Mouse (Mus musculus): ENCODE results near the gene Ptprm. TPM values are rescaled to one million over a fixed set of nuclear protein-coding genes. Genes with fewer than 3 reads are reported as not detected.

Ptprm gene
- polyA plus RNA-seq, 1 experiment from 2014 or later, result 19.7 TPM

DNA sequence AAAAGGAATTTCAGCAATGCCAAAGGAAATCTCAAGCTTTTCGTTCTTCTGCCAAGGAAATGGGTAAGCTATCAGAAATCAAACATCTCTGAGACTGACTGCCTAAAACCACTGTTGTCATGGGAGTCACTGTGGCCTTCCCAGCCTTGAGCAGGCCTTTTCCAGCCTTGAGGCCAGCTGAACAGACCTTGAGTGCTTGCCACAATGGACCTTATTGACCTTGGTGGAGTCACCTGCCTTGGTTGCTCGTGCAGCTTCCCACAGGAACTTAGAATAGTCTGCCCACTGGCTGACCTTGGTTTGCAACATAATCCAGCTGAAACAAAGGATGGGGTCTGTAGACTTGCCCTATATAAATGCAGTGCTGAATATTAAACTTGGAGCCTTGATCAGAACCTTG is 395.5 kb downstream of the Ptprm start:
- H3K9me3 ChIP-seq (replicated peaks; ENCODE audit: control insufficient read depth, low read length, poor library complexity, severe bottlenecking), result no peaks in the 10 kb centered on the region
- H3K4me3 ChIP-seq (ENCODE audit: low read depth, low read length), result no peak overlapping the region
- no peaks in the 10 kb centered on the region for H3K4me1 ChIP-seq (ENCODE audit: control insufficient read depth, insufficient read depth, low read length)
- H3K4me2 ChIP-seq (ENCODE audit: low read length), result no peak overlapping the region
- H3K27me3 ChIP-seq (ENCODE audit: control insufficient read depth, insufficient read depth, low read depth, low read length), result no peaks in the 10 kb centered on the region
- no peak overlapping the region for H3K9ac ChIP-seq (ENCODE audit: low read depth, low read length)
- ATAC-seq, result no peak
- no peaks in the 10 kb centered on the region for H3K36me3 ChIP-seq (ENCODE audit: control insufficient read depth, insufficient read depth, low read length)
- WGBS, result 75% methylated on average over 2 of the region's 2 CpGs
- no peak overlapping the region for H3K27ac ChIP-seq (ENCODE audit: low read length)

DNA sequence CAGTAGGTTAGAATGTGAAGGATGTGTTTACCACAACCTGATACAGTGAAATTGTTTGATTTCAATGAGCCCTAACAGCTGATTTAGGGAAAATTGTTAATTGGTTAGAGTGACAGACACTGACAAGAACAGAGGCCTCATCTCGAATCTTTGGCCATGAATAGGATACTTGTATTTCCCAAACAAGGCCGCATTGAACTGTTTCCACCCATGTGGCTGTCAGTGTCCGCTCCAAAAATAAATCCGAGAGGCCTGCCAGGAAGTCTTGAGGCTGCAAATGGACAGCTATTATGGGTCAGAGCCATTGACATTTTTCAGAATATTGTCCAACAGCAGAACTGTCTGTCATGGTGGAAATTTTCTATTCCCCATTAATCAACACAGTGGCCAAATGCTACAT is 409.8 kb downstream of the Ptprm start:
- Histone ChIP-seq H3K27me3 (ENCODE audit: control insufficient read depth, insufficient read depth, low read depth, low read length) (no peaks in the 10 kb centered on the region), H3K9ac (ENCODE audit: low read depth, low read length) (no peak overlapping the region), H3K36me3 (ENCODE audit: control insufficient read depth, insufficient read depth, low read length) (no peaks in the 10 kb centered on the region), H3K27ac (ENCODE audit: low read length) (no peak overlapping the region), H3K9me3 (replicated peaks; ENCODE audit: control insufficient read depth, low read length, poor library complexity, severe bottlenecking) (no peaks in the 10 kb centered on the region), H3K4me3 (ENCODE audit: low read depth, low read length) (no peak overlapping the region), H3K4me2 (ENCODE audit: low read length) (no peak overlapping the region), H3K4me1 (ENCODE audit: control insufficient read depth, insufficient read depth, low read length) (no peaks in the 10 kb centered on the region)
- 87% methylated on average over 4 of the region's 4 CpGs for WGBS
- no peak for ATAC-seq

DNA sequence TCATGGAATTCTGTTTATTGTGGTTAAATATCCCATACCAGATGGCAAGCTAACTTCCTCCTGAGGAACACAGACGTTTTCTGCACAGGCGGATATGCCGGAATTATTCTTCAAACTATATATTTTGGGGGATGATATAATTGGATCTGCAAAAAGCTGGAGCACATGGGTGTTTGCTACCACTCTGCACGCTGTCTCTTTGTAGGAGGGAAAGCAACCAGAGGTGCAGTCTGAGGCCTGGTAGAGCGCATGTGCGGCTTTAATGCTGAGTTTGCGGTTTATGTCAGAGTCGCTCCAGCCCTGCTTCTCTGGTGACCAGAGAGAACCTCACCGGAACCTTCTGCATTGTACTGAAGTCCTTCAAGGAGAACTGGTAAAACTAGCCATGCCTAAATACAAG is 410.7 kb downstream of the Ptprm start:
- no peak overlapping the region for H3K9ac ChIP-seq (ENCODE audit: low read depth, low read length)
- WGBS, result 94% methylated on average over 9 of the region's 9 CpGs
- no peaks in the 10 kb centered on the region for H3K9me3 ChIP-seq (replicated peaks; ENCODE audit: control insufficient read depth, low read length, poor library complexity, severe bottlenecking)
- H3K36me3 ChIP-seq (ENCODE audit: control insufficient read depth, insufficient read depth, low read length), result no peaks in the 10 kb centered on the region
- H3K27ac ChIP-seq (ENCODE audit: low read length), result no peak overlapping the region
- no peak overlapping the region for H3K4me2 ChIP-seq (ENCODE audit: low read length)
- H3K4me1 ChIP-seq (ENCODE audit: control insufficient read depth, insufficient read depth, low read length), result no peaks in the 10 kb centered on the region
- H3K27me3 ChIP-seq (ENCODE audit: control insufficient read depth, insufficient read depth, low read depth, low read length), result no peaks in the 10 kb centered on the region
- ATAC-seq, result no peak
- H3K4me3 ChIP-seq (ENCODE audit: low read depth, low read length), result no peak overlapping the region

DNA sequence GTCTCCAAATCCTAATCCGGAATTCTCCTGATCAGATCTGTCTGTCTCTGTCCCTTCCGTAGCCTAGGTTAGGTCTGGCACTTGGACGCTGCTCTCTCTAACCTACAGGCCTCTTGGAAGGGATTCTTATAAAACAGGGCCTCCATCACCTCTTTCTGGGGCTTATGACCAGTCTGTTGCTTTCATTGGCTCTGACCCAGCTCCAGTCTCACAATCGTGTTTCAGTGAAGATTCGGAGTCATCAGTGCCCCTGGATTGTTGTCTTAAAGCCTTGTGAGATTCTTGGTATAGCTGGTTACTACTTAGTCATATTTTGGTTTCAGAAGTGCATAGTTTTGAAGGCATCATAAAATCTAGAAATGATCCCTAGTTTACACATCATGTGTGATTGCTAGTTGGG is 428.6 kb downstream of the Ptprm start:
- no peak for ATAC-seq
- peaks cover 4% of the 10 kb centered on the region; the same call in 1 of the 2 replicates for H3K9me3 ChIP-seq (replicated peaks; ENCODE audit: control insufficient read depth, low read length, poor library complexity, severe bottlenecking)
- H3K9ac ChIP-seq (ENCODE audit: low read depth, low read length), result no peak overlapping the region
- 84% methylated on average over 5 of the region's 5 CpGs for WGBS
- H3K4me1 ChIP-seq (ENCODE audit: control insufficient read depth, insufficient read depth, low read length), result no peaks in the 10 kb centered on the region
- H3K4me3 ChIP-seq (ENCODE audit: low read depth, low read length), result no peak overlapping the region
- H3K27me3 ChIP-seq (ENCODE audit: control insufficient read depth, insufficient read depth, low read depth, low read length), result no peaks in the 10 kb centered on the region
- H3K4me2 ChIP-seq (ENCODE audit: low read length), result no peak overlapping the region
- no peak overlapping the region for H3K27ac ChIP-seq (ENCODE audit: low read length)
- no peaks in the 10 kb centered on the region for H3K36me3 ChIP-seq (ENCODE audit: control insufficient read depth, insufficient read depth, low read length)

DNA sequence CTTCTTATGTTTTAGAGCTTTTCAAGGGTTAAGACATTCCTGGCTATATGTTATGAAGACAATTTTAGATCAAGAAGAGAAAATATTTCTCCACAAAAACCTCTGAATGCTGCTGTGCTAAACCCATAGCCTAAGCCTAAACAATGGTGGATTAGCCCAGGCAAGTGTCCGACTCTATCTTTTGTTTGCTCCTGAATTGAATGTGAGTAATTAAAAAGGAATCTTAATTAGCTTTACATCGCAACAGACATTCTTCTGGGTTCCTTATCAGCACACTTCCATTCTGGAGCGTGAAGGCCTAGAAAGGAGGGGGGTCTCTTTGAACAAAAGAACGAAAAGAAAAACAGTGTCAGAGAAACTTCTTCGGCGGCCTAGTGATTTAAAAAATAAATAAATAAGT is 439.6 kb downstream of the Ptprm start:
- no peaks in the 10 kb centered on the region for H3K27me3 ChIP-seq (ENCODE audit: control insufficient read depth, insufficient read depth, low read depth, low read length)
- no peaks in the 10 kb centered on the region for H3K9me3 ChIP-seq (replicated peaks; ENCODE audit: control insufficient read depth, low read length, poor library complexity, severe bottlenecking)
- no peak overlapping the region for H3K9ac ChIP-seq (ENCODE audit: low read depth, low read length)
- H3K27ac ChIP-seq (ENCODE audit: low read length), result no peak overlapping the region
- WGBS, result 24% methylated on average over 6 of the region's 6 CpGs
- no peak overlapping the region for H3K4me2 ChIP-seq (ENCODE audit: low read length)
- no peak for ATAC-seq
- no peaks in the 10 kb centered on the region for H3K4me1 ChIP-seq (ENCODE audit: control insufficient read depth, insufficient read depth, low read length)
- H3K36me3 ChIP-seq (ENCODE audit: control insufficient read depth, insufficient read depth, low read length), result no peaks in the 10 kb centered on the region
- no peak overlapping the region for H3K4me3 ChIP-seq (ENCODE audit: low read depth, low read length)

DNA sequence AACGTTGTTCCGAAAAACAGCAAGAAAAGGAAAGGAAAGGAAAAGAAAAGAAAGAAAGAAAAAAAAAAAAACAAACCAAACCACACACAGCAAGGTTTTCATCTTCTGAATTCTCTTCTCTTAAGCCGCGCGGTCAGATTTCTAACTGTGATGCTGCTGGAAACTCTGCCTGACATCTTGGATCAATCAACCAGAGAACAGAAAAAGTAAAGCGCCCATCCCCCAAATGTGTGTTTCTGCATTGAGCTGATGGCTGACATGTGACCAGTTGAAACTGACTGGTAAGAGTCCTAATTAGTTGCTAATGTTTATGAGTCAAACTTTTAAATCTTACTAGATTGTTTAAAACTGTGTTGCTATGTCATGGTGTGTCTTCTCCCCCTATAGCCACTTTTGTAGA is 441.7 kb downstream of the Ptprm start:
- Histone ChIP-seq H3K27me3 (ENCODE audit: control insufficient read depth, insufficient read depth, low read depth, low read length) (no peaks in the 10 kb centered on the region), H3K4me1 (ENCODE audit: control insufficient read depth, insufficient read depth, low read length) (no peaks in the 10 kb centered on the region), H3K4me2 (ENCODE audit: low read length) (no peak overlapping the region), H3K9ac (ENCODE audit: low read depth, low read length) (no peak overlapping the region), H3K4me3 (ENCODE audit: low read depth, low read length) (no peak overlapping the region), H3K9me3 (replicated peaks; ENCODE audit: control insufficient read depth, low read length, poor library complexity, severe bottlenecking) (no peaks in the 10 kb centered on the region), H3K27ac (ENCODE audit: low read length) (no peak overlapping the region), H3K36me3 (ENCODE audit: control insufficient read depth, insufficient read depth, low read length) (no peaks in the 10 kb centered on the region)
- ATAC-seq, result no peak
- WGBS, result 82% methylated on average over 6 of the region's 6 CpGs

DNA sequence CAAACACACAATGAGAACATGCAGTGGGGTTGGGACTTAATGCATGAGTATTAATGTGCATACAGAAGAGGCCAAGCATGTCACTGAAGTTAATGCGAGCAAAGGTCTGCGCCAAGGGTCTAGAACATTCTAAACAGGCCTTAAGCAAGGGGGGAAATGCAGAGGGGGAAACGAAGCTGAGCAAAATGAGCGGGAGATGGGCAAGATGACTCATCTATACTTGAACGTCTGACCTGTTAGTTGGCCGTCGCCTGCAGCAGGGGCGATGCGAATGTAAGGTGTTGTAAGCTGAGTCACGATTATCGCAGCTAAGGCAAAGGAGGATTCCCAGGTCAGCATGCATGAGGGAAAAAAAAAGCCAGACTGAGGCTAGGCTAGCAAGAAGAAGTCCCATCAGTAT is 442.1 kb downstream of the Ptprm start:
- Histone ChIP-seq H3K4me2 (ENCODE audit: low read length) (no peak overlapping the region), H3K27me3 (ENCODE audit: control insufficient read depth, insufficient read depth, low read depth, low read length) (no peaks in the 10 kb centered on the region), H3K9ac (ENCODE audit: low read depth, low read length) (no peak overlapping the region), H3K9me3 (replicated peaks; ENCODE audit: control insufficient read depth, low read length, poor library complexity, severe bottlenecking) (no peaks in the 10 kb centered on the region), H3K4me3 (ENCODE audit: low read depth, low read length) (no peak overlapping the region), H3K27ac (ENCODE audit: low read length) (no peak overlapping the region), H3K36me3 (ENCODE audit: control insufficient read depth, insufficient read depth, low read length) (no peaks in the 10 kb centered on the region), H3K4me1 (ENCODE audit: control insufficient read depth, insufficient read depth, low read length) (no peaks in the 10 kb centered on the region)
- ATAC-seq, result no peak
- 92% methylated on average over 11 of the region's 11 CpGs for WGBS

DNA sequence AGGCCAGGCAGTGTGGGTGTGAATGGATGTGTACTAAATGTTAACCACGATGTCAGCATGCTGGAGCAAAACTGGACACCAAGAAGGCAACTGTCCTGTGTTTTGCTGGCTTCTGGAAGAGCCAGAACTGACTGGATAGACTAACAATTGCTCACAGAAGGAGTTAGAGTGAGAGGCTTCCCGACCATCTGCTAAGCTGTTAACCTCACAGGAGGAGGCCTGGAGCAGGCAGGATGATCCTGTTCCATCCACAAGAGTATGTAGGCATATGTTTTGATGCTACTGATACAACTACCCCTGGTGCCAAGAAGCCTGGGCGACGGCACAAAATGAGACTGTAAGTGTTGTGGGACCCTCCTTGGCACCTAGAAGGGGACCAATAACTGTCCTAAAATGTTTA is 444.4 kb downstream of the Ptprm start:
- H3K9me3 ChIP-seq (replicated peaks; ENCODE audit: control insufficient read depth, low read length, poor library complexity, severe bottlenecking), result no peaks in the 10 kb centered on the region
- no peak for ATAC-seq
- no peak overlapping the region for H3K4me3 ChIP-seq (ENCODE audit: low read depth, low read length)
- 73% methylated on average over 4 of the region's 4 CpGs for WGBS
- H3K9ac ChIP-seq (ENCODE audit: low read depth, low read length), result no peak overlapping the region
- H3K4me2 ChIP-seq (ENCODE audit: low read length), result no peak overlapping the region
- no peak overlapping the region for H3K27ac ChIP-seq (ENCODE audit: low read length)
- no peaks in the 10 kb centered on the region for H3K27me3 ChIP-seq (ENCODE audit: control insufficient read depth, insufficient read depth, low read depth, low read length)
- H3K4me1 ChIP-seq (ENCODE audit: control insufficient read depth, insufficient read depth, low read length), result no peaks in the 10 kb centered on the region
- no peaks in the 10 kb centered on the region for H3K36me3 ChIP-seq (ENCODE audit: control insufficient read depth, insufficient read depth, low read length)

DNA sequence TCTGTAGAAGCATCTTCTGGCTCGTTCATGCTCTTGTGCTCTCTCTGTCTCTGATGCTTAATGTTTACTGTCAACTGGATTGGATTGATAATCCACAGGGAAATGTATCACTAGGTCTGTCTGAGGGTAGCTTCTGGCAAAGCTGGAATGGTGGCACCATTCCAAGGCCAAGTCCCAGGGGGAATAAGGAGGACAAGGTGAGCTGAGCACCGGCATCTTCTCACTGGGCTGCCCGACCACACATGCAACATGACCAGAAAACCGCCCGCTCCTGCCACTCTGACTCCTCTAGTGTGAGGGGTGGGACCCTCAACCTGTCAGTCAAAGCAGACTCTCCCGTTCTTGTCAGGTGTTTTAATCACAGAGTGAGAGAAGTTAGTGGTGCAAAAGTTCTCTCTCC is 445.3 kb downstream of the Ptprm start:
- ATAC-seq, result no peak
- Histone ChIP-seq H3K4me2 (ENCODE audit: low read length) (no peak overlapping the region), H3K4me3 (ENCODE audit: low read depth, low read length) (no peak overlapping the region), H3K27ac (ENCODE audit: low read length) (no peak overlapping the region), H3K4me1 (ENCODE audit: control insufficient read depth, insufficient read depth, low read length) (no peaks in the 10 kb centered on the region), H3K9me3 (replicated peaks; ENCODE audit: control insufficient read depth, low read length, poor library complexity, severe bottlenecking) (no peaks in the 10 kb centered on the region), H3K9ac (ENCODE audit: low read depth, low read length) (no peak overlapping the region), H3K27me3 (ENCODE audit: control insufficient read depth, insufficient read depth, low read depth, low read length) (no peaks in the 10 kb centered on the region), H3K36me3 (ENCODE audit: control insufficient read depth, insufficient read depth, low read length) (no peaks in the 10 kb centered on the region)
- WGBS, result 83% methylated on average over 6 of the region's 6 CpGs

DNA sequence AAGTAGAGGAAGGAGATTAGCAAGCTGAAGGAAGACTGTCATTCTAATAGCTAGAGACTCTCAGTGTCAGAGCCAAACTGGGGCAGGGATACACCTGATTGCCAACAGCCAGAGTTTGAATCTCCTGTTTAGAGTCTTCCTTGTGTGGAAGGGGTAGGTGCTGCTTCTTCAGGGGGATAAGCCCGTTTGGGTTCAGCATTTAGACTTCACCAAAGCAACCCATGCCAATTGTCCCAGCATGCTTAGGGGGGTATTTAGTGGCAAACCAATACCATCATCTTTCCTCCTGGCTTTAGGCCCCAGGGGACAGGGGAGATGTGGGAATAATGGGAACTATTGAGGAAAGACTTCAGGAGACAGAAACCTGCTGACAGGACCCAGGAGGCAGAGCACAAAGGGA is 460.1 kb downstream of the Ptprm start:
- Histone ChIP-seq H3K4me2 (ENCODE audit: low read length) (no peak overlapping the region), H3K27ac (ENCODE audit: low read length) (no peak overlapping the region), H3K9ac (ENCODE audit: low read depth, low read length) (no peak overlapping the region), H3K4me3 (ENCODE audit: low read depth, low read length) (no peak overlapping the region), H3K4me1 (ENCODE audit: control insufficient read depth, insufficient read depth, low read length) (peaks cover 9% of the 10 kb centered on the region), H3K36me3 (ENCODE audit: control insufficient read depth, insufficient read depth, low read length) (no peaks in the 10 kb centered on the region), H3K9me3 (replicated peaks; ENCODE audit: control insufficient read depth, low read length, poor library complexity, severe bottlenecking) (no peaks in the 10 kb centered on the region), H3K27me3 (ENCODE audit: control insufficient read depth, insufficient read depth, low read depth, low read length) (no peaks in the 10 kb centered on the region)
- WGBS, result 71% methylated on average over 1 of the region's 1 CpGs
- no peak for ATAC-seq

All from midbrain, embryonic 16.5 days (tissue).